Mouse (Mus musculus) E14TG2a.4 (cell line): Measurements from ENCODE around the gene Abl1.

Experiments
- H3K27me3 ChIP-seq: 2 replicates; pipeline ENCODE4 v1.6.1; 2014; ENCODE audit warnings: low read length, control low read depth; ENCODE audit not compliant: insufficient read depth
- H3K36me3 ChIP-seq: 2 replicates; pipeline ENCODE4 v1.6.1; 2014; ENCODE audit warnings: low read length, control low read depth; ENCODE audit not compliant: insufficient read depth
- H3K4me1 ChIP-seq: replicated peaks from 2 replicates; pipeline ENCODE4 v1.6.1; 2014; ENCODE audit warnings: low read depth, low read length, control low read depth
- H3K4me3 ChIP-seq: replicated peaks from 2 replicates; pipeline ENCODE4 v1.5.1; 2014; ENCODE audit warnings: mild to moderate bottlenecking, low read length
- H3K9me3 ChIP-seq: 2 replicates; pipeline ENCODE4 v1.6.1; 2014; ENCODE audit warnings: low read length, control low read depth
- CTCF ChIP-seq: conservative IDR thresholded peaks from 2 replicates; pipeline ENCODE4 v1.5.1; 2014; ENCODE audit warnings: low read length
- NANOG ChIP-seq: IDR thresholded peaks from 2 replicates; pipeline ENCODE4 v1.6.1; 2014; ENCODE audit warnings: borderline replicate concordance, low read length, mixed read lengths
- POU5F1 ChIP-seq: IDR thresholded peaks from 2 replicates; pipeline ENCODE4 v1.6.1; 2014; ENCODE audit warnings: low read length, borderline replicate concordance

Gene Abl1

GRCm38 (mm10) chr2:31688074-31688925 is at the start of gene Abl1:
Gene Abl1, plus strand, starts transcription at chr2:31688376.
- TF ChIP-seq CTCF (no peak), NANOG (0 out of 2 replicates have a peak, but pooled peaks have one; percentile 17), POU5F1 (no peak)
- Histone ChIP-seq H3K9me3 (no peaks in the 10 kb centered on the region), H3K36me3 (peaks cover 20% of the 10 kb centered on the region), H3K4me3 (peak within 1 kb of the TSS; percentile 99), H3K27me3 (no peaks in the 10 kb centered on the region), H3K4me1 (peaks cover 29% of the 10 kb centered on the region)

- no peak for TF ChIP-seq POU5F1
- TF ChIP-seq NANOG = no peak
- TF ChIP-seq CTCF = no peak
Measured at GRCm38 (mm10) chr2:31638581-31639465, 49.4 kb upstream of the Abl1 start.

DNA sequence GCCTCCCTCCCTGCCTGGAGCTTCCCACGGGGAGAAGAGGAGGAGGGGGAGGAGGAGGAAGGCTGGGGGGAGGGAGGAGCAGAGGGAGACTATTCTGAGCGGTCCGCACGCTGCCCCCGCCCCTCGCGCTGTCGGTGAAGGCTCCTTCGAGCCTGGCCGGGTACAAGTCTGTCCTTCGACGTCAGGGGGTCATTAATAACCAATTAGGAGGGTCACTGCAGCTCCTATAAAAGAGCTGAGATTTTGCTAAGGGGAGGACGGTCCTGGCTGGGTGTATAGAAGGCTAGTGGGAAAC is 48.8 kb upstream of the Abl1 start:
- H3K4me1 ChIP-seq = peaks cover 79% of the 10 kb centered on the region
- H3K36me3 ChIP-seq = no peaks in the 10 kb centered on the region
- TF ChIP-seq CTCF = no peak
- TF ChIP-seq POU5F1 = no peak
- no peak for TF ChIP-seq NANOG
- peaks cover 100% of the 10 kb centered on the region for H3K27me3 ChIP-seq
- peak overlapping the region; percentile 39 for H3K4me3 ChIP-seq
- H3K9me3 ChIP-seq = no peaks in the 10 kb centered on the region

More at GRCm38 (mm10) chr2:31638581-31639465, 49.4 kb upstream of the Abl1 start:
- Histone ChIP-seq H3K9me3 (no peaks in the 10 kb centered on the region), H3K4me1 (peaks cover 85% of the 10 kb centered on the region), H3K4me3 (peak overlapping the region; percentile 39), H3K36me3 (no peaks in the 10 kb centered on the region), H3K27me3 (peaks cover 100% of the 10 kb centered on the region)

- peaks cover 72% of the 10 kb centered on the region for H3K4me1 ChIP-seq
- no peaks in the 10 kb centered on the region for H3K9me3 ChIP-seq
- H3K4me3 ChIP-seq = peak within 1 kb of the TSS; percentile 39
- peaks cover 100% of the 10 kb centered on the region for H3K27me3 ChIP-seq
- no peaks in the 10 kb centered on the region for H3K36me3 ChIP-seq
- TF ChIP-seq NANOG (no peak), CTCF (no peak), POU5F1 (no peak)
Measured at GRCm38 (mm10) chr2:31639901-31640608, 48.1 kb upstream of the Abl1 start, which contains the start of gene Prdm12. Gene Prdm12, plus strand, starts transcription at chr2:31640037.

DNA sequence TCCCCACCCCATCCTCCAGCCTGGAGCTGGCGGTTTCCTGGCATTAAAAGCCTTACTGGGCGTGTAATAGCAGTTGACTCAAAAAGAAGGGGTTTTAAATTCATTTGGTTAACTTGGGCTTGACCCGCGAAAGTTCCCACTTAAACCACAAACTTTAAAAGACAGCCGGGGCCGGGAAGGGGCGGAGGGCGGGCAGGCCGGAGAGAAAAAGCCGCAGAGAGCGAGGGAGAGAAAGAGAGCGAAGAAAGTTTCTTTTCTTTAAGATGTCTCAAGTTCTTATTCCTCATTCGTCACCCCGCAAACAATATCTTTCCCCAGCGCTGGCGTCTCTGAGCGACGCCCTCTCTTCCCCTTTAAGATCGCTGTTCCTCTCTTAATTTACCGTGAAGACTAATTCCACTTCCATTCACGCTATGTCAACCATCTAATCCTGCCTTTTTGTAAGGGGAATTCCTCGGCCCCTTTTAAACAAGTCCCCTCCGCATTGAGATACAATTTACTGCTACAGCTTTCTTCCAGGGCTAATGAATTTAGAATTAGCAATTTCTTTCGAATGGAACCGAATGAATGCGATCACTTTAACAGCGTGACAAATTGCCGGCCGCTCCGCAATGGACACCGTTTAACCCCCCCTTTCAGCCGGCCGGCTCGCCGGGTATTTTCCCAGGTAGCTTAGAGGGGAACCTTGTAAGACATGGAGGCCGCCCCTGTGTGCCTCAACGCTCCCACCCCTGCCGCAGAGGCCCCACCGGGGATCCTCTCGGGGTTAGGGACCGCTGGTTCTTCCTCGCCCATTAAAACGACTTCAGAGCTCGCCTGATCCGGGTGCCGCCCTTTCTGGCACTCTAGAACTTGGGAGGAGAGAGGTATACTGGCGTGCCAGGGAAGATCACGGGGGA is 47.3 kb upstream of the Abl1 start:
- TF ChIP-seq CTCF (no peak), NANOG (no peak), POU5F1 (no peak)
- Histone ChIP-seq H3K9me3 (no peaks in the 10 kb centered on the region), H3K4me3 (peak overlapping the region; percentile 39), H3K4me1 (peaks cover 66% of the 10 kb centered on the region), H3K36me3 (no peaks in the 10 kb centered on the region), H3K27me3 (peaks cover 94% of the 10 kb centered on the region)

DNA sequence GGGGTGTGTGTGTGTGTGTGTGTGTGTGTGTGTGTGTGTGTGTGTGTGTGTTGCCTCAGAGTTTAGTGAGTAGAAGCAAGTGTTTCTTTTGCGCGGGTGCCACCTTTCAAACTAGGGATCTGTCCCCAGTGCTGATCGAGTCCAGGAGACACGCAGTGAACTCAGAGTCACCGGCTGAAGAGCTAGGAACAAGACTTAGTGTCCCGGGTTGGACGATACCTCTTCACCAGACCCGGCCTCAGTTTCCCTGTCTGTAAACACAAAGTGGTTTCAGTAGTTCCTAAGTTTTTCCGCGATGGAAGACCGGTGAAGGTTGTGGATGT is 46.7 kb upstream of the Abl1 start:
- peaks cover 94% of the 10 kb centered on the region for H3K27me3 ChIP-seq
- H3K4me1 ChIP-seq = peaks cover 60% of the 10 kb centered on the region
- no peaks in the 10 kb centered on the region for H3K36me3 ChIP-seq
- H3K9me3 ChIP-seq = no peaks in the 10 kb centered on the region
- TF ChIP-seq POU5F1 (no peak), CTCF (no peak), NANOG (no peak)
- H3K4me3 ChIP-seq = peak overlapping the region; percentile 54; the same call in 1 of the 2 replicates

GRCm38 (mm10) chr2:31641929-31642328 is 46.2 kb upstream of the Abl1 start:
- peaks cover 94% of the 10 kb centered on the region for H3K27me3 ChIP-seq
- peaks cover 55% of the 10 kb centered on the region for H3K4me1 ChIP-seq
- H3K36me3 ChIP-seq = no peaks in the 10 kb centered on the region
- peak overlapping the region; percentile 54 for H3K4me3 ChIP-seq
- H3K9me3 ChIP-seq = no peaks in the 10 kb centered on the region
- TF ChIP-seq CTCF (no peak), NANOG (no peak), POU5F1 (no peak)
